Mouse (Mus musculus): Measurements from ENCODE around the gene Klf13. TPM values are rescaled to one million over a fixed set of nuclear protein-coding genes. Genes with fewer than 3 reads are reported as not detected.

The Klf13 gene
- total RNA-seq, 1 experiment from 2014 or later, result 20.1 TPM

- no peak for ATAC-seq (replicated peaks; ENCODE audit: low read depth, poor library complexity, severe bottlenecking)
These were observed 12.4 kb upstream of the Klf13 start for GRCm38 (mm10) chr7:63950931-63951607.

DNA sequence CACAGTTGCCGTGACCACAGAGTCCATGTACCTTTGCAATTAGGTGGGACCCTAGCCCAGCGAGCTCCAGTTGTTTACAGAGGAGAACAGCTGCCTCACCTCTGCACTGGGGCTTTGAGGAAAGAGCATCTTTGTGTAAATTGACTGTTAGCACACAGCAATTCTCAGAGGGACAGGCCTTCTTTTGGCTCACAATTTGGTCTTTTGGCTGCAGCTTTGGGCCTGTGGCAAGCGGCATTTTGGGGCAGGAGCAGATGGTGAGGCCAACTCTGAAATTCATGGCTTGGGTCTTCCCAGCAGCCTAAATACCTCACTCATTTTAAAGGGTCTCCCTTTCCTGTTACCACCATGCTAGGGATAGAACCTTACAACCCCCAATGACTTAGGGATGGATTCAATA is 10.5 kb upstream of the Klf13 start:
- no peak for ATAC-seq (replicated peaks; ENCODE audit: low read depth, poor library complexity, severe bottlenecking)

DNA sequence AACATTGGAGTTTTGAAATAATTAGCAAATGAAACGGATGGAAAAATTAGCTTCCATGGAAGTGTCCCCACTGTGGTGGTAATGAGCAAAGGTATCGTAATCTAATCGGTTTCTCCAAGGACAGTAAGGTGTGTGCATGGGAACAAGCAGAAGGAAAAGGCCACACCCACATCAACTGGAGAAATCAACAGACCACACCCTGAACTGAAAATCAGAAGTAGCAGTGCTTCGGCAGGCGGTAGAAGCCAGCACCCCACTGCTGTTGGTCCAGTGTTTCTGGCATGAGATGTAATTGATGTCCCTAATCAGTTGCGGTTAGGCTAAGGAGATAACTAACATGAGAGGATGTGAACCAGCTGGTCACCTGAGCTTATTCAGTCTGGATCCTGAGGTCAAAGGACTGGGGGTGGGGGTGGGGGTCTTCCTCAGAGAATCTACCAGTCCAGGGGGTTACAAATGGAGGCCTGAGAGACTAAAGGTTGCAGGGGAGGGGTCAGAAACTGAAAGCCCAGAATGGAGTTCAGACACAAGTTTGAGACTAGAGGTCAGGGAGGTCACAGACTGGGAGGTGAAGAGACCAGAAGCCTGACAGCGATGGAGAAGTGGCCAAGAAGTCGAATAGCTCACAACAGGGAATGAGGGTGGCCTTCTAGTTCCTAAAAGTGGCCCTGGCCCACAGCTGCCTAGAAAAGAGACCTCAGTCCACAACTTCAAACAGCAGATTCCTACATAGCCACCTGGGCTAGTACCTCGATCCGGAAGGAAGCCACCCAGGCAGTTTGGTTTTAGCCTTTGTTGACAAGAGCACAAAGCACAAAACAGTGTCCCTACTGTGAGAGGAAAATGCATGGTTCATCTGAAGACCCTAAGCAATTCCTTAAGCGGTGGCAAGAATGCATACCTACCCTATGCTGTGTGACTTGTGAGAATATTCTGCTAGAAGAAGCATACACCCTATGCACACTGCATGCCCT is 9.1 kb upstream of the Klf13 start:
- no peak for ATAC-seq (replicated peaks; ENCODE audit: low read depth, poor library complexity, severe bottlenecking)

- ATAC-seq (replicated peaks; ENCODE audit: low read depth, poor library complexity, severe bottlenecking), result no peak
These were observed 5.2 kb upstream of the Klf13 start for GRCm38 (mm10) chr7:63943946-63944345.

GRCm38 (mm10) chr7:63941501-63941900 is 2.8 kb upstream of the Klf13 start:
- peak; percentile 7; the same call in 1 of the 2 replicates for ATAC-seq (replicated peaks; ENCODE audit: low read depth, poor library complexity, severe bottlenecking)

GRCm38 (mm10) chr7:63941050-63941449 is 2.3 kb upstream of the Klf13 start:
- no peak for ATAC-seq (replicated peaks; ENCODE audit: low read depth, poor library complexity, severe bottlenecking)

DNA sequence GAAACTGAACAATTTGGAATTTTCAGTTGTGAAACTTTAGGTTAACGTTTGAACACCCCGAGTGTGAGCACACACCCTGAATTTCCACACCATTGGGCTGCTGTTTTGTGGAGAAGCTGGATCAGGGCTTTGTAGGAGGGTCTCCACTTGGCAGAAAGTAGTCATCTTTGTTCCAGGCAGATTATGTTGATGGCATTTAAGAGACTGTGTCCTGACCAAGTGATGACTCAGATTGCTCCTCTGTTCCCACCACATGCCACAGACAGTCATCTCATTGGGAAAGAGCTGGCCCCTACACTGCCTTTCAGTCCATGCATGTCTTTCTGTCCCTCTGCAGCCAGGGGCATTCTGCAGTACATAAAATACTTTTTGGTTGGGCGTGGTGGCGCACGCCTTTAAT is 1.6 kb upstream of the Klf13 start:
- no peak for ATAC-seq (replicated peaks; ENCODE audit: low read depth, poor library complexity, severe bottlenecking)

- peak; percentile 30 for ATAC-seq (replicated peaks; ENCODE audit: low read depth, poor library complexity, severe bottlenecking)
These were observed 759 bp upstream of the Klf13 start for GRCm38 (mm10) chr7:63939397-63939951.

- ATAC-seq (replicated peaks; ENCODE audit: low read depth, poor library complexity, severe bottlenecking), result no peak
These were observed 425 bp downstream of the Klf13 start for GRCm38 (mm10) chr7:63938066-63938913.

GRCm38 (mm10) chr7:63937236-63938065 is 1.3 kb downstream of the Klf13 start:
- peak; percentile 7 for ATAC-seq (replicated peaks; ENCODE audit: low read depth, poor library complexity, severe bottlenecking)

GRCm38 (mm10) chr7:63936986-63937235 is 1.8 kb downstream of the Klf13 start:
- ATAC-seq (replicated peaks; ENCODE audit: low read depth, poor library complexity, severe bottlenecking), result no peak

- ATAC-seq (replicated peaks; ENCODE audit: low read depth, poor library complexity, severe bottlenecking), result peak; percentile 23
These were observed 2.3 kb downstream of the Klf13 start for GRCm38 (mm10) chr7:63936188-63936985.

- ATAC-seq (replicated peaks; ENCODE audit: low read depth, poor library complexity, severe bottlenecking), result no peak
These were observed 2.9 kb downstream of the Klf13 start for GRCm38 (mm10) chr7:63935809-63936187.

DNA sequence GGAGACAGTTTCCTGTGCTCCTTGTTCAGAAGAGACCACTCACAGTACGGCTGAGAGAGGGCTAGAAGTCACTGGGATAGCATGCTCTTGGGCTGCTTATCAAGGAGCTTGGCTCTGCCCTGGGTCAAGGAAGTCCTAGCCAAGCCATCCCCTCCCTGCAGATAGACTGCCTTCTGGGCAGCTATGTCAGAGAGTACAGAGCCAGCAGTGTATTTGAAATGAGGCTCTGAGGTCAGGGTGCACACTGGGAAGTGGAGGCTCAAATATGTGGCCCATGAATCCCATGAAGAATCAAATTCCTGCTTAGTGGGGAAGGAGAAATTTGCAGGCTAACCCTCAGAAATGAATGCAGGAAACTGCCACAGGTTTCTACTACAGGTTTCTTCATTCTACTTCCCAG is 4.2 kb downstream of the Klf13 start:
- ATAC-seq (replicated peaks; ENCODE audit: low read depth, poor library complexity, severe bottlenecking), result no peak

DNA sequence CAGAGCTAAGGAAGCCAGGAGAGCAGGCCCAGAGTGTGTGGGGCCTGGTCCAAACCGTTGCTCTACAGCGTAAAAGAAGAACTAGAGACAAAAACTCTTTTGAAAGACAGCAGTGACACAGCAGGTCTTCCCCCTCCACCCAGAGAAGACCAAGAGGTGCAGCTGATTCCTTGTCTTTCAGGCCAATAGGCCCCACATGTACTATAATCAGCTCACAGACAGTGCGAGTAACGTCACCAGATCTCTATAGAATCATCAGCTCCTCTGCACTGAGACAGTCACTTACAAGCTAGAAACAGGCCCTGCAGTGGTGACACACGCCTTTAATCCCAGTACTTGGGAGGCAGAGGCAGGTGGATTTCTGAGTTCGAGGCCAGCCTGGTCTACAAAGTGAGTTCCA is 4.8 kb downstream of the Klf13 start:
- ATAC-seq (replicated peaks; ENCODE audit: low read depth, poor library complexity, severe bottlenecking), result peak; percentile 9; the same call in 1 of the 2 replicates

GRCm38 (mm10) chr7:63932461-63932860 is 6.3 kb downstream of the Klf13 start:
- no peak for ATAC-seq (replicated peaks; ENCODE audit: low read depth, poor library complexity, severe bottlenecking)

GRCm38 (mm10) chr7:63930766-63931165 is 7.9 kb downstream of the Klf13 start:
- ATAC-seq (replicated peaks; ENCODE audit: low read depth, poor library complexity, severe bottlenecking), result no peak

- peak; percentile 48 for ATAC-seq (replicated peaks; ENCODE audit: low read depth, poor library complexity, severe bottlenecking)
These were observed 8.6 kb downstream of the Klf13 start for GRCm38 (mm10) chr7:63930132-63930531.

DNA sequence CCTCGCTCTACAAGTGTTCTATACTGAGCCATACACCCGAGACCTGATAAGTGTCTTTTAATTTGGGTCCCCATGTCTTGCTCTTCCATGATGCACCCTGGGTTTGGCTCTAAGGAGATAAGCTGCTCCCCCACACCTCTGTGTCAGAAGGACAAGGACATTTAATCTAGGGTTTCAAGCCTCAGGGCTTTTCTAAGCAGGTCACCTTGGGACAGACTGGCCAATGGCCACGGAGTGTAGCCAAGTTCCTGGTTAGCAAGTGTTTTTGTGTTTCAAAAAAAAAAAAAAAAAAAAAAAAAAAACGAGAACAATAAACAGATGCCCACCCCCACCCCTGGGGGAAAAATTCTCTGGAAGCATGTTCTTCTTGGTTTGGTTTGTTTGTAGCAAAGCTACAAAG is 9.6 kb downstream of the Klf13 start:
- ATAC-seq (replicated peaks; ENCODE audit: low read depth, poor library complexity, severe bottlenecking), result no peak
